Mouse (Mus musculus): ENCODE measurements around the gene Zzef1. TPM values are rescaled to one million over a fixed set of nuclear protein-coding genes. Genes with fewer than 3 reads are reported as not detected.
A peak's percentile ranks its signal among the peaks of the same experiment; 100 is the strongest.

The Zzef1 gene
- polyA plus RNA-seq, 1 experiment, result 9.5 TPM

DNA sequence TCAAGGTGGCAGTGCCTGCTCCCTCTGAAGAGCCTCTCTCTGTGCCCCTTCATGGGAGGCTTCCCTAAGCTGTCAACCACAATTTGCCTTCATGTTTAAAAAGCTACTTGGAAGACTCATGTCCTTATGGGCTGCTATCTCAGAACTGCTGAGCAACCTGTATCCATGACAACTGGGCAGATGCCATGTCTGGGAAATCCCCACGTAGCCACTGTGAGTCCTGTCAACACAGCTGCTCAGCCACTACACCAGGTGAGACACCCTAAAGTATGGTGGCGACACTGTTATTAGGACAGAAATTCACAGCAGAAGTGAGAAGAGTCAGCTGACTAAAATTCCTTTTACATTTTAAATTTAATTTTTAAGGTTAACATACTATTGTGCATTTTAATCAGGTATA is 132.5 kb downstream of the Zzef1 start:
- Histone ChIP-seq H3K4me3 (ENCODE audit: control insufficient read depth, low read depth, low read length) (no peak overlapping the region), H3K27ac (ENCODE audit: control insufficient read depth, insufficient read depth, low read depth, low read length) (no peak overlapping the region), H3K4me1 (ENCODE audit: control insufficient read depth, insufficient read depth, low read length) (no peaks in the 10 kb centered on the region), H3K27me3 (ENCODE audit: control insufficient read depth, insufficient read depth, low read length) (no peaks in the 10 kb centered on the region), H3K36me3 (ENCODE audit: control insufficient read depth, insufficient read depth, low read length) (no peaks in the 10 kb centered on the region)
- TF ChIP-seq POLR2A (IDR thresholded peaks at IDR 0.05; ENCODE audit: control insufficient read depth, low read depth, low read length), result no peak

DNA sequence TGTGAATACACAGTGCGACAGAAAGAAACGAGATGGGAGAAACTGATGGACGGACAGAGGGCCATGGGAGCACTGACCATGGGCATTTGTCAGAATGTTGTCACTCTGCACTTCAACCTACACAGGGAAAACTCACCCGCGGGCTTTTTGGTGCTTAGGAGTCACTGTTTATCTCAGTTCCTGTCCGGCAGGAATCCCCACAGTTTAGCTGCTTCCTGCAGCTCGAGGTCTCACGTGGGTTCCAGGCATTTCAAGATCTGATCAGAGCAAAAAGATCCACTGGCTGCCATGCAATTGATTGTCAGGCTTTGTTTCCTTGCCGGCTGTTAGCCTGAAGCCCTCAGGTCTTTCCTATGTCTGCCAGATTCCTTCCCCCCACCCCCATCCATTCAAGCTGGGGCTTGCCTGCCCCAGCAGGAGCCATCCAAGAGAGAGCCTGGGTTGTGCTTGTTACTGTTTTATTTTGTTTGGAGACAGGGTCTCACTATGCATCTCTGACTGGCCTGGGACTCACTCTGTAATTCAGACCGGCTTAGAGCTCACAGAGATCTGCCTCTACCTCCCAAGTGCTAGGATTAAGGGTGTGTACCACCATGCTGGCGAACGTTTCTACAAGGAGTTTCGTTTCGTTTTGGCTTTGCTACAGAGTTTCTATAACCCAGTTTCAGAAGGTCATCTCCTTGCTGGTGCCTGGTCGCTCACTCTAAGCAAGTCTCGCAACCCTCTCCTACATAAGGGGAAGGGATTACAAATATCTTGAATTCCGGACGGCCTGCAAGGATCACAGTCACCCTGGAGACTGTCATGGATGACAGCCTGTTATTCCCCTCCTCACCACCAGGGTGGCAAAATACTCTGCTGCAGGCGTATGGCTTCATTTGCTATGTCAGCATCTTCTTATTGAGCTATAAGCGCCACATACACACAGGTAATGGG is 144.4 kb downstream of the Zzef1 start:
- TF ChIP-seq CTCF (IDR thresholded peaks at IDR 0.05; ENCODE audit: control insufficient read depth, insufficient read depth, insufficient replicate concordance, low read depth, low read length) (peak; percentile 56; the same call in 1 of the 2 replicates), POLR2A (IDR thresholded peaks at IDR 0.05; ENCODE audit: control insufficient read depth, low read depth, low read length) (no peak)
- no peak overlapping the region for H3K27ac ChIP-seq (ENCODE audit: control insufficient read depth, insufficient read depth, low read depth, low read length)
- H3K36me3 ChIP-seq (ENCODE audit: control insufficient read depth, insufficient read depth, low read length), result no peaks in the 10 kb centered on the region
- no peaks in the 10 kb centered on the region for H3K27me3 ChIP-seq (ENCODE audit: control insufficient read depth, insufficient read depth, low read length)
- H3K4me3 ChIP-seq (ENCODE audit: control insufficient read depth, low read depth, low read length), result peak overlapping the region; percentile 37; the same call in 1 of the 2 replicates
- H3K4me1 ChIP-seq (ENCODE audit: control insufficient read depth, insufficient read depth, low read length), result peaks cover 5% of the 10 kb centered on the region; the same call in 1 of the 2 replicates

DNA sequence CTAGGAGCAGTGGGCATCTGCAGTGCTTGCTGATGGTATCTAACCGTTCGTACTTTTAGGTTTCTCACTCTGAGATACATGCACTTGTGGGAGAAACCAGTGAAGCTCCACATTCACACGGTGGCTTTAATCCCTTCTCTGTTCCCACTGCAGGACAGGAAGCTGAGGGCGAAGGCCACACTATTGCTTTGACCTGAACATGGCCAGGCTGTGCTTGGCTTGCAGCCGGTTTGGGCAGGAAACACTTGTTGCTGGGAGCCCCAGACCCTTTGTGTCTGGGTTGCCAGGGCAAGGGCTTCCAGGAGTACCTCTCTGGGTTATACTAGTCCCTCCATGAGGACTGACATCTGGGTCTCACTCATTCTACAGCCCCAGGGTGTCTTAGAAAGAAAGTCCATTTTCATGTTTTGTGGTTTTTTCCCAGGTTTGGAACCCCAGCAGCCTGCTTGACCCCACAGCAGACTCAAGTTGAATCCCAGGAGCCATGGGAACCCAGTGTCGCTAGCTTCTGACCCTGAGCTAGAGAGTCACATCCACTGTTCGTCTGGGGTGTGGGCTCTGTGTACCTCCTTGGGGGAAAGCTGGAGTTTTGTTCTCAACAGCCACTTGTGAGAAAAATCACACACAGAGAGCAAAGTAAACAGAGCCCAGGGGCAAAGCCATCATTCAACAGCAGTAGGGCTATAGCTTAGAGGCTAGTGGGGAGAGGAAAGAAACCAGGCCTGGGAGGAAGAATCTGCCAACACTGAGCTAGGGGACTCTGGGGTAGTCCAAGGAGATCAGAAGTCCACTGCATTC is 149.2 kb downstream of the Zzef1 start:
- Histone ChIP-seq H3K4me1 (ENCODE audit: control insufficient read depth, insufficient read depth, low read length) (peaks cover 4% of the 10 kb centered on the region; the same call in 1 of the 2 replicates), H3K27me3 (ENCODE audit: control insufficient read depth, insufficient read depth, low read length) (no peaks in the 10 kb centered on the region), H3K36me3 (ENCODE audit: control insufficient read depth, insufficient read depth, low read length) (no peaks in the 10 kb centered on the region), H3K27ac (ENCODE audit: control insufficient read depth, insufficient read depth, low read depth, low read length) (no peak overlapping the region), H3K4me3 (ENCODE audit: control insufficient read depth, low read depth, low read length) (no peak overlapping the region)
- TF ChIP-seq CTCF (IDR thresholded peaks at IDR 0.05; ENCODE audit: control insufficient read depth, insufficient read depth, insufficient replicate concordance, low read depth, low read length), result no peak
- no peak for TF ChIP-seq POLR2A (IDR thresholded peaks at IDR 0.05; ENCODE audit: control insufficient read depth, low read depth, low read length)

DNA sequence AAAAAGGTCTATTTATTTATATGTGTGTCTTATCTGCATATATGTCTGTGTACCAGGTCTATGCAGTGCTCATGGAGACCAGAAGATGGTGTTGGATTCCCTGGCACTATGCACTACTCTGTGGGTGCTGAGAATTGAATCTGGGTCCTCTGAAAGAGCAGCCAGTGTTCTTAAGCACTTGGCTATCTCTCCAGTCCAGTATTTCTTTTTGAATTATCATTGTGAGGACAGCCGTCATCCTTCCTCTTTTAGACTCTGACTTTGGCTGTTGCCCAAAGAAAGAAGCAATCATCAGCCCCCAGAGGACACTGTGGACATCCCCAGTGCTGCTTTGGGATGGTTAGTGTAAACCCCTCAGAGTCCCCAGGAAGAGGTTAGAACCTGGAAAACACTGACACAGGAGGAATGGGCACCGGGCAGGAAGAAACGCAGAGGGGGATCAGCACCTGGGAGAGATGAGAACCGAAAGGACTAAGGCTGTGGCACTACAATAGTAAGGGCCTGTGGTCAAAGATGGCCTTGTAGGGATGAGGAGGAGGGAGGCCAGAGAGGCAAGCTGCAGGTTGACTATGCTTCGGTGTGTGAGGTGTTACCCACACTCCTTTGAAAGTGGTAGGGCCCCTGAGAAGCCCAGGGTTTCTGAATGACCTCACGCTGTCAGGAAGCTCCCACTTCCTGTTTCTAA is 150.0 kb downstream of the Zzef1 start:
- H3K4me1 ChIP-seq (ENCODE audit: control insufficient read depth, insufficient read depth, low read length), result peaks cover 2% of the 10 kb centered on the region; the same call in 1 of the 2 replicates
- no peaks in the 10 kb centered on the region for H3K27me3 ChIP-seq (ENCODE audit: control insufficient read depth, insufficient read depth, low read length)
- no peak overlapping the region for H3K4me3 ChIP-seq (ENCODE audit: control insufficient read depth, low read depth, low read length)
- no peak overlapping the region for H3K27ac ChIP-seq (ENCODE audit: control insufficient read depth, insufficient read depth, low read depth, low read length)
- no peak for TF ChIP-seq POLR2A (IDR thresholded peaks at IDR 0.05; ENCODE audit: control insufficient read depth, low read depth, low read length)
- no peak for TF ChIP-seq CTCF (IDR thresholded peaks at IDR 0.05; ENCODE audit: control insufficient read depth, insufficient read depth, insufficient replicate concordance, low read depth, low read length)
- H3K36me3 ChIP-seq (ENCODE audit: control insufficient read depth, insufficient read depth, low read length), result no peaks in the 10 kb centered on the region

DNA sequence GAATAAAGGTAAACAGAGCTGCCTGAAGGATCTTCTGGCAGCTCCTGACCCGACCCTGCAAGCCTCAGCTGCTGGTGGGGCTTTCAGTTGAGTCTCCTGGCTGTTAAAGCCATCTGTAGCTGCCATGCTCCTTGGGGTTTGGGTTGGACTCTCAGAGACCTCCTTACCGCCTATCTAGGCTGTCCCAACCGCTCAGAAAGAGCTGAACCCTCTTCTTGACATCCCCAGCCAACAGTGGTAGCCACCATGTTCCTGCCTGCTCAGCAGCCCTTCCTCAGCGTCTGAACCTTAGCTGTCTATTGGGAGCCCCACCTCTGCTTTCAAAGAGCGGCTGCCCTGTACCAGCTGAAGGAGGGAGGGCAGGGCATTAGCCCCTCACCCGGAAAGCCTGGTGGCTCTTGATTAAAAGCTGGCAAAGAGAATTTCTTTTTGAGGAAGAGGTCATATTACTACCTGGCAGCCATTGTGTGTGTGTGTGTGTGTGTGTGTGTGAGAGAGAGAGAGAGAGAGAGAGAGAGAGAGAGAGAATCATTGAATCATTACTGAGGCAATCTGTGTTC is 150.6 kb downstream of the Zzef1 start:
- Histone ChIP-seq H3K27me3 (ENCODE audit: control insufficient read depth, insufficient read depth, low read length) (no peaks in the 10 kb centered on the region), H3K36me3 (ENCODE audit: control insufficient read depth, insufficient read depth, low read length) (no peaks in the 10 kb centered on the region), H3K27ac (ENCODE audit: control insufficient read depth, insufficient read depth, low read depth, low read length) (no peak overlapping the region), H3K4me3 (ENCODE audit: control insufficient read depth, low read depth, low read length) (no peak overlapping the region), H3K4me1 (ENCODE audit: control insufficient read depth, insufficient read depth, low read length) (peaks cover 2% of the 10 kb centered on the region; the same call in 1 of the 2 replicates)
- TF ChIP-seq CTCF (IDR thresholded peaks at IDR 0.05; ENCODE audit: control insufficient read depth, insufficient read depth, insufficient replicate concordance, low read depth, low read length), result no peak
- no peak for TF ChIP-seq POLR2A (IDR thresholded peaks at IDR 0.05; ENCODE audit: control insufficient read depth, low read depth, low read length)

DNA sequence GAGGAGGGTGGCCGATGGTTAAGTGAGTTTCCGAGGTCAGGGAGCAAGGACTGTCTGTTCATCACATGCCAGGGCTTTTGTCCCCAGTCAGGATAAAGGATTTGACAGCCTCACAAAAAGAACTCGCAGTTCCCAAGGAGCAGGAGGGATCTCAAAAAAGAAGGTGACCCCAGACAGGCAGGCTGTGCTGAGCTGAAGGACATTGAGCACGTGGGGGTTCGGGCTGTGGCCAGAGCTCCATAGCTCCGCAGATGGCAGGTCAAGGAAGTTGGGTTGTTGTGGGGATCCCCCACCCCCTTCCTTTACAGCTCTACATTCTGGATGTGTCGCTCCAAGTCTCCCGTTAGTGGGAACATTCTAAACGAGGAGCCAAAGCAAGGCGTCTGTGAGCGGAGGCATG is 151.8 kb downstream of the Zzef1 start:
- TF ChIP-seq POLR2A (IDR thresholded peaks at IDR 0.05; ENCODE audit: control insufficient read depth, low read depth, low read length), result no peak
- TF ChIP-seq CTCF (IDR thresholded peaks at IDR 0.05; ENCODE audit: control insufficient read depth, insufficient read depth, insufficient replicate concordance, low read depth, low read length), result no peak
- Histone ChIP-seq H3K4me3 (ENCODE audit: control insufficient read depth, low read depth, low read length) (no peak overlapping the region), H3K27ac (ENCODE audit: control insufficient read depth, insufficient read depth, low read depth, low read length) (peak overlapping the region; percentile 27), H3K4me1 (ENCODE audit: control insufficient read depth, insufficient read depth, low read length) (peaks cover 8% of the 10 kb centered on the region), H3K36me3 (ENCODE audit: control insufficient read depth, insufficient read depth, low read length) (no peaks in the 10 kb centered on the region), H3K27me3 (ENCODE audit: control insufficient read depth, insufficient read depth, low read length) (no peaks in the 10 kb centered on the region)
